Mouse (Mus musculus) stomach, postnatal 0 days (tissue): ENCODE results near the gene 1810010H24Rik. TPM values are rescaled to one million over a fixed set of nuclear protein-coding genes. Genes with fewer than 3 reads are reported as not detected.

Experiments
- ATAC-seq: fragments of 200-750 bp; cut with Nextera tagmentation; 2 replicates; pipeline ENCODE4 v1.8.0; 2017; ENCODE audit not compliant: low FRiP score, low TSS enrichment
- DNase-seq: peaks from one replicate; pipeline ENCODE4 v3.0.0-alpha.2; 2016; ENCODE audit warnings: low spot score
- H3K27ac ChIP-seq: fragments of 300-500 bp; sonication (generic); replicated peaks from 2 replicates; pipeline ENCODE4 v1.5.1; 2014; ENCODE audit warnings: mild to moderate bottlenecking, control low read depth
- H3K27me3 ChIP-seq: fragments of 300-500 bp; sonication (generic); 2 replicates; pipeline ENCODE4 v1.6.1; 2014; ENCODE audit warnings: low read length; ENCODE audit not compliant: control insufficient read depth, insufficient read depth
- H3K36me3 ChIP-seq: fragments of 300-500 bp; sonication (generic); 2 replicates; pipeline ENCODE4 v1.6.1; 2014; ENCODE audit warnings: low read length, mixed read lengths; ENCODE audit not compliant: control insufficient read depth, insufficient read depth
- H3K4me1 ChIP-seq: fragments of 300-500 bp; sonication (generic); replicated peaks from 2 replicates; pipeline ENCODE4 v1.6.1; 2014; ENCODE audit warnings: antibody characterized with exemption; ENCODE audit not compliant: control insufficient read depth, insufficient read depth
- H3K4me2 ChIP-seq: fragments of 300-500 bp; sonication (generic); replicated peaks from 2 replicates; pipeline ENCODE4 v1.6.1; 2014; ENCODE audit warnings: low read depth, mild to moderate bottlenecking, control low read depth, moderate library complexity
- H3K4me3 ChIP-seq: fragments of 300-500 bp; sonication (generic); 2 replicates; pipeline ENCODE4 v1.5.1; 2014; ENCODE audit warnings: low read depth, low read length, control low read depth
- H3K9ac ChIP-seq: fragments of 300-500 bp; sonication (generic); 2 replicates; pipeline ENCODE4 v1.6.1; 2014; ENCODE audit warnings: mild to moderate bottlenecking, low read length, control low read depth, mixed read lengths
- H3K9me3 ChIP-seq: fragments of 300-500 bp; sonication (generic); 2 replicates; pipeline ENCODE4 v1.6.1; 2016; ENCODE audit warnings: low read length; ENCODE audit not compliant: control insufficient read depth
- CTCF ChIP-seq: IDR thresholded peaks from 2 replicates; pipeline ENCODE4 v1.5.1; 2016; ENCODE audit warnings: antibody characterized with exemption, low read depth, mild to moderate bottlenecking, moderate library complexity
- EP300 ChIP-seq: optimal IDR thresholded peaks from 2 replicates; pipeline ENCODE3; 2016; ENCODE audit warnings: antibody characterized with exemption
- WGBS: fragments of 180-500 bp; shearing (Covaris S2); extraction: QIAGEN DNeasy Blood & Tissue Kit; methylation state at CpG from one replicate; pipeline ENCODE4 v1.1.7; 2014; 5-methylcytosine and 5-hydroxymethylcytosine counted together
- polyA plus RNA-seq: library from polyadenylated mRNA; unstranded; fragments of >200 nt; fragmentation: Nextera tagmentation; extraction: Ambion mirVana; gene quantifications from 2 replicates; pipeline ENCODE4 v1.2.1, GENCODE M21; 2015

Gene 1810010H24Rik
- polyA plus RNA-seq, 1 experiment from 2014 or later = 6.3 TPM

DNA sequence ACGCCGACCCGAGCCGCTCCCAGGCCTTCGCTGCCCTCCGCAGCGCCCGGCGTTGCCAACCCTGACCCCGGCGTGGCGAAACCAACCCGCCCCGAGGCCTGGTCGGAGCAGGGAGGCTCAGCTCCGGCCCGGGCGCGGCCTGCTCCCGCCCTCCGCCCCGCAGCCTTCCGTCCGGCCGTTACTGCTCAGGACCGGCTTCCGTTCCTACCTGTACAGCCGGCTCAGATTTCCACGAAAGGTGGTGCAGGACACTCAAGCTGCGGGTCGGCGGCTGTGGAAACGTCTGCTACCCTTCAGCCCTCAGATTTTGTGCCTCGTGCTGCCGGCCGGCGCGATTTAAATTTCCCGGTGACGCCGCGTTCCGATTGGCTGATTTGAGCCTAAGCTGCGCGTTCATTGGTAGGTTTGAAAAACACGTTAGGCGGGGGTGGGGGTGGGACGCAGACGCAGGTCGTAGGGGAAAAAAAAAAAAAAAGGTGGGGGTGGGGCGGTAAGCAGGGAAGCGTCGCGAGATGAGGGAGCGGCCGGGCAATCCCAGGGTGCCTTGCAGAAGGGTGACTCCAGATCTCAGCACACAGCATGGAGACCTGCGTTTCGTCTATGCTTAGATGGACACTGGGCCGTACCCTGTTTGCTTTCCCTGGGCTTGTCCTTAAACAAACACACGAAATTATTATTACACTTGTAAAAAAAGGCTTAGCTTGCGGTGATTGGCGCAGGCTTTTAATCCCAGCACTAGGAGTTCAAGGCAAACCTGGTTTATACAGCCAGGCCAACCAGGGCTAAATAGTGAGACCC, 26.1 kb upstream of the 1810010H24Rik start, which contains the start of gene Kpna2:
TSS of gene Kpna2 (minus strand) at position 391 of the 798 bp plus-strand sequence.
- peak; percentile 96 for TF ChIP-seq EP300
- TF ChIP-seq CTCF = no peak
- no peaks in the 10 kb centered on the region for H3K27me3 ChIP-seq
- ATAC-seq (peak; percentile 98), DNase-seq (peak; percentile 94)
- no peaks in the 10 kb centered on the region for H3K9me3 ChIP-seq
- peak within 1 kb of the TSS; percentile 85 for H3K9ac ChIP-seq
- H3K4me2 ChIP-seq = peak within 1 kb of the TSS; percentile 76
- H3K4me1 ChIP-seq = no peaks in the 10 kb centered on the region
- WGBS = under 1% methylated on average over 62 of the region's 62 CpGs
- H3K4me3 ChIP-seq = peak within 1 kb of the TSS; percentile 85
- H3K36me3 ChIP-seq = 0 out of 2 replicates have a peak, but pooled peaks cover 2% of the 10 kb centered on the region
- H3K27ac ChIP-seq = peak within 1 kb of the TSS; percentile 91

DNA sequence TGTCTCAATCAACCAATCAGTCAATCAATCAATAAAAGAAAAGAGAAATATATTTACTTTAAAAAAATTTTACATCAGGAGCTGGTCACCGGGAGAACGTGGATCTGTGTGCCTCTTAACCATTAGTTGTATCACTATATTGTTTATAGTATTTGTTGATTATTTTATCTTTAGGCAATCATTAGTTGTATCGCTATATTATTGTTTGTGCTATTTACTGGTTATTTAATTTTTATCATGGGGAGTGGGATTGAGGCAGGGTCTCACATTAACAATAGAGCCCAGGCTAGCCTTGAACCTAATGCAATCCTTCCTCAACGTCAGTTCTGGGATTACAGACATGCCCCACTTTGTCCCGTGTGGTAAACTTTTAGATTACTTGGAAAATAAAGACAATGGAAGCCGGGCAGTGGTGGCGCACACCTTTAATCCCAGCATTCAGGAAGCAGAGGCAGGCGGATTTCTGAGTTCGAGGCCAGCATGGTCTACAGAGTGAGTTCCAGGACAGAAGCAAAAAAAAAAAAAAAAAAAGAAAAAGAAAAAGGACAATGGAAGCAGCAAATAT, 25.4 kb upstream of the 1810010H24Rik start:
- DNase-seq = no peak
- Histone ChIP-seq H3K4me3 (no peak overlapping the region; the same call in 1 of the 2 replicates), H3K27ac (peak overlapping the region; percentile 76), H3K9ac (peak overlapping the region; percentile 56), H3K4me2 (peak overlapping the region; percentile 40), H3K4me1 (no peaks in the 10 kb centered on the region), H3K36me3 (0 out of 2 replicates have a peak, but pooled peaks cover 2% of the 10 kb centered on the region), H3K9me3 (no peaks in the 10 kb centered on the region), H3K27me3 (no peaks in the 10 kb centered on the region)
- 74% methylated on average over 9 of the region's 9 CpGs for WGBS
- TF ChIP-seq EP300 (no peak), CTCF (no peak)
- no peak for ATAC-seq

DNA sequence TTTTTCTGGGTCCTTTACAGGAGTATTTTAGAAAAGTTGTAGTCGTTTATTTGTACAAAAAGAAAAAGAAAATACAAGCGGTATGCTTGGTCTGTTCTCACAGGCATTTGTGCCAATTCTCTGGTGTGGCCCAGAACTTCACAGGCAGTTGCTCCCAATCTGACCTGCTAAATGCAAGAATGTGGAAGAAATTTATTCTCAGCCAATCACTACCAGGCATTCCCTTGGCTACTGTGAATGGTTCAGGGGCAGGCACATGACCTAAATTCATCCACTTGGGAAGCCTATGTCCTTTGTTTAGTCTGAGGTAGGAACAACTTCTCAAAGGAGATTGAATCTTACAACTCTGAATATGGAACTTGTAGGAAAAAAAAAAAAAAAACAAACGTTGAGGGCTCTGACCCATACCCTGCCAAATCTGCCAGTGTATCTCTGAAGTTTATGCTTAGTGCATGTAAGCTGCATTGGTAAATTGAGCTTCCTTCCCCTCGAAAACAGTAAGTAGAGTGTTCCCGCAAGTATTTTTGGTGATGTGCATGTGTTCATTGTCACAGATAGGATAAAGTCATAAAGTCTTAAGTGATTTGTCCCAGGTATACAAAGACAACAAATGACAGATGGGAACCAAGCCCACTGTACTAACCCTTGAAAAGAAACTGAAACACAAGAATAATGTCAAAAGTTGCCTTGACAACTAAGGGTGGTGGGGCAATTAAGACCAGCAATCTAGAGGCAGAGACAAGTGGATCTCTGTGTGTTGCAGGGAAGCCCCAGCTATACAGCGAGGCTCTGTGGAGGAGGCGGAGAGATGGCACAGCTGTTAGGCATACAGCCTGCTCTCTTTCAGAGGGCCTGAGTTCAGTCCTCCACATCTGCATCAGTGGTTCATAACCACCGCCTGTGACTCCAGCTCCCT, 23.5 kb upstream of the 1810010H24Rik start:
- Histone ChIP-seq H3K9ac (no peak overlapping the region), H3K27me3 (no peaks in the 10 kb centered on the region), H3K36me3 (no peaks in the 10 kb centered on the region), H3K4me1 (no peaks in the 10 kb centered on the region), H3K4me2 (no peak overlapping the region), H3K4me3 (no peak overlapping the region), H3K9me3 (no peaks in the 10 kb centered on the region), H3K27ac (no peak overlapping the region)
- TF ChIP-seq CTCF (no peak), EP300 (no peak)
- ATAC-seq = no peak
- no peak for DNase-seq
- WGBS = 50% methylated on average over 7 of the region's 8 CpGs

DNA sequence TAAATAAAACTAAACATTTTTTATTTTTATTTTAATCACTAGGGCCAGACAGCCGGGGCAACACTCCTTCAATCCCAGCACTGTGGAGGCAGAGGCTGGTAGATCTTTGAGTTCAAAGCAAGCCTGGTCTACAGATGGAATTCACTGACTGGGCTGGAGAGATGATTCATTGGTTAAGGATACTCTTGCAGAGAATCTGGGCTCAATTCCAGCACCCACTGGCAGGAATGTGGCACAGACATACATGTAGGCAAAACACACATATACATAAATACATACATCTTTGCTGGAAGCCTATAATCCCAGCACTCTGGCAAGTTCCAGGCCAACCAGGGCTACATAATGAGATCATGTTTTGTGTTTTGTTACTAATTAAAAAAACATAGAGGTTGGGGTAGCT, 19.9 kb upstream of the 1810010H24Rik start:
- no peaks in the 10 kb centered on the region for H3K4me1 ChIP-seq
- H3K9ac ChIP-seq = no peak overlapping the region
- no peaks in the 10 kb centered on the region for H3K27me3 ChIP-seq
- no peak for TF ChIP-seq EP300
- TF ChIP-seq CTCF = peak; percentile 45
- H3K27ac ChIP-seq = no peak overlapping the region
- WGBS = 67% methylated on average over 1 of the region's 1 CpGs
- DNase-seq = peak; percentile 52
- ATAC-seq = 0 out of 2 replicates have a peak, but pooled peaks have one; percentile 15
- H3K9me3 ChIP-seq = no peaks in the 10 kb centered on the region
- no peak overlapping the region for H3K4me3 ChIP-seq
- H3K4me2 ChIP-seq = no peak overlapping the region
- no peaks in the 10 kb centered on the region for H3K36me3 ChIP-seq

DNA sequence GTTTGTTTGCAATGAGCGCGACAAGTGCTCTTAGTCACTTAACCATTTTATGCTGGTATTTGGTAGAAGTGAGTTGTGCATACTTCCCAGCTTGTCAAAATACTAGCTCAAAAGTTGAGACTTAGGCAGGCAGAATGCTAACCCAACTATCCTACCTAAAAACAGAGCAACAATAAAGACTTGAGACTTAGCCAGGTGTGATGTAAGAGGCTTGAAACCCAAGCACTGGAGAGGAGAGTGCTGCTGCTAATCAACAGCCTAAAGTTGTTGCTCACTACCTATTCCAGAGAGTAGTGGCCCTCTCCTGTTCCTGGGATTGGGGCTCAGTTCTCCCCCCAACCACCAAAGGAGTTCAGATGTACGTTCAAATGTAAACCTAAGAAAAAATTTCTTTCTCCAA, 15.0 kb upstream of the 1810010H24Rik start:
- H3K4me1 ChIP-seq = no peaks in the 10 kb centered on the region
- DNase-seq = no peak
- H3K4me2 ChIP-seq = no peak overlapping the region
- no peaks in the 10 kb centered on the region for H3K36me3 ChIP-seq
- 88% methylated on average over 3 of the region's 3 CpGs for WGBS
- H3K9ac ChIP-seq = no peak overlapping the region
- H3K9me3 ChIP-seq = no peaks in the 10 kb centered on the region
- no peak overlapping the region for H3K27ac ChIP-seq
- no peaks in the 10 kb centered on the region for H3K27me3 ChIP-seq
- TF ChIP-seq EP300 (no peak), CTCF (no peak)
- no peak for ATAC-seq
- H3K4me3 ChIP-seq = no peak overlapping the region
